Mouse (Mus musculus) spleen, postnatal 4 days (tissue): ENCODE measurements around the gene Nppc.

Source experiments
- DNase-seq, 2 experiments: peaks; one replicate each; pipeline ENCODE4 v3.0.0; 2022; ENCODE audit warnings: low spot score in 2 of 2

Nppc gene

GRCm38 (mm10) chr1:86670279-86671038, at the start of gene Nppc:
TSS of gene Nppc (minus strand) at chr1:86670571.
- DNase-seq, result peak; percentile 17 to 63

GRCm38 (mm10) chr1:86719391-86719790, 49.0 kb upstream of the Nppc start:
- no peak for DNase-seq

DNA sequence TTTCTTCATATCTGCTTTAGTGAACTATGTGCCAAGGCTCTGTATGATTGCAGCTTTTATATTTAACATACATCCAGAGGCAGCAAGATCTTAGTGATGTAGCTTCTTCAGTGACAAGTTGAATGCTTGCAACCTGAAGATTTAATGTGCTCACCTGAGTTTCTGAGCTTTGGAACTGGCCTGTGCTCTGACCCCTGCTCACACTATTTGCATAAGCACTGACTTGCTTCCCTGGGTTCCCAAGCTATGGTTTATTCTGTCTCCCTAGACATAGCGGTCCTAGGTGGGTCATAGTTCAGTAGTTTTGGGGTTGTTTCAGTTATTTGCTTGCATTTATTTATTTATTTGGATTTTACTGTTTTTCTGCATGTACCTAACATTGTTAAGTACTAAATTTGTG, 47.8 kb upstream of the Nppc start:
- DNase-seq, result no peak

GRCm38 (mm10) chr1:86713054-86713453, 42.7 kb upstream of the Nppc start:
- no peak for DNase-seq

DNA sequence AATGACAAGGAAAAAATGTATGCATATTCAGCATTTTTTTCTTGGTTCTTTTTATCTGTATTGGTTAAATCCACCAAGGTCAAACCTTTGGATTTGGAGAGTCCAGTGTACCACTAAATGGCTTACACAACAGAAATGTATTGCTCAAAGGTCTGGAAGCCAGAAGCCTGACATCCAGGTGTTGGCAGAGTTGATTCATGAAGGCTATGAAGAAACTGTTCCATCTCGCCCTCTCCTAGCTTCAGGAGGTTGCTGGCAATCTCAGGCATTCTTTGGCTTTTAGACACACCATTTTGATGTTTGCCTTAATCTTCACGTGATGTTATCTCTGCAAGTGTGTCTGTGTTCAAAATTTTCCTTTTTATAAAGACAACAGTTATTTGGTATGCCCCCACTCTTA, 41.7 kb upstream of the Nppc start:
- DNase-seq, result no peak

DNA sequence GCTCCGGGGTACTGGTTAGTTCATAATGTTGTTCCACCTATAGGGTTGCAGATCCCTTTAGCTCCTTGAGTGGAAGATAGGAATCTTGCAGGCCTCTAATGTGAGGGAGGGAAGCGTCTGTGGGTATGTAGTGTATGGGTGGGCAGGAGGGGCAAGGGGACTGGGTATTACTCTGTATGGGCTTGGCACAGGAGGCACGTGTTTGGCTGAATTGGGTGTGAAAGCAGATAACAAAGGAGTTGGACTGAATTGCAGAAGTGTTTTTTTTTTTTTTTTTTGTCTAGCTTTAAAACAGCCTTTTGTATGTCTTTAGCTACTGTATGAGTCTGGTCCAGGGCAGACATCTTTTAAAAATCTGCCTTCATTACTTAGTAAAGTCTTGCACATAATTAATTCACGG, 39.2 kb upstream of the Nppc start:
- no peak for DNase-seq

DNA sequence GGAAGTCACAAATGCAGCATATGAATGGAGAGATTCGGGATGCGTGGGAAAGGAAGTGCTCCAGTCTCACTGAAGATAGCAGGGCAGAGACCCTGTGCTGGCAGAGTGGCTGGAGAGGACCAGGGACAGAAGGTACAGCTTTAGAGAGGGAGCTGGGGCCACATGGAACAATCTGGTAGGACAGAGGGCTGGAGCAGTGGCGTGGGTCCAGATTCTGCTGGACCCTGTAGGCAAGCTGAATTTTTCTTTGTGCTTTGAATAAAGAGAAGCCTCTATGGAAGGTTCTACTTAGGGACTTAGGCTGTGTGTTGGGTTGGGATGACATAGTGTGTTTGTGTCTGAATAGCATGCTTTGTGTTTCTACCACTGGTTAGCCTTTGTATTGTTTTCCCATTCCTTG, 35.1 kb upstream of the Nppc start:
- DNase-seq, result no peak

GRCm38 (mm10) chr1:86703965-86704326, 33.6 kb upstream of the Nppc start:
- DNase-seq, result no peak

GRCm38 (mm10) chr1:86703300-86703964, 33.1 kb upstream of the Nppc start, which contains the start of gene Dis3l2:
TSS of gene Dis3l2 (plus strand) at chr1:86703808.
- DNase-seq, result peak; percentile 73 to 87

DNA sequence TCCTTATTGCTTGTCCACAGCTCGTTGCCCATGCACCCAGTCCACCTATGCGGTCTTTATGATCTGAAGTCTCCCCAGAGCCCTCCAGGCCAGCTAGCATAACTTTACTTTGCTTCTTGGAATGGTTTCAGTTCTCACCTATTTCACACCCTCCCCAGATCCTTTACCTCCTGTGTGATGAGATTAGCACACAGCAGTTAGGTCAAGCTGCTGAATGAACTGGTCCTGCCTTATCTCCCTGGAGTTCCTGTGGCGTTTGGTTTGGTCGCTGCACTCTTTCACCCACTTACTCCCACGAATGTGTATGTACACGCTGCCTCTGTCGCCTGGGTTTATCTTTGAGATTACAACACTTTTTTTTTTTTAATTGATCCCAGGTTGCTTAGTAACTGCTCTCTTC, 30.0 kb upstream of the Nppc start:
- peak in 1 of 2 experiments; percentile 17 for DNase-seq

DNA sequence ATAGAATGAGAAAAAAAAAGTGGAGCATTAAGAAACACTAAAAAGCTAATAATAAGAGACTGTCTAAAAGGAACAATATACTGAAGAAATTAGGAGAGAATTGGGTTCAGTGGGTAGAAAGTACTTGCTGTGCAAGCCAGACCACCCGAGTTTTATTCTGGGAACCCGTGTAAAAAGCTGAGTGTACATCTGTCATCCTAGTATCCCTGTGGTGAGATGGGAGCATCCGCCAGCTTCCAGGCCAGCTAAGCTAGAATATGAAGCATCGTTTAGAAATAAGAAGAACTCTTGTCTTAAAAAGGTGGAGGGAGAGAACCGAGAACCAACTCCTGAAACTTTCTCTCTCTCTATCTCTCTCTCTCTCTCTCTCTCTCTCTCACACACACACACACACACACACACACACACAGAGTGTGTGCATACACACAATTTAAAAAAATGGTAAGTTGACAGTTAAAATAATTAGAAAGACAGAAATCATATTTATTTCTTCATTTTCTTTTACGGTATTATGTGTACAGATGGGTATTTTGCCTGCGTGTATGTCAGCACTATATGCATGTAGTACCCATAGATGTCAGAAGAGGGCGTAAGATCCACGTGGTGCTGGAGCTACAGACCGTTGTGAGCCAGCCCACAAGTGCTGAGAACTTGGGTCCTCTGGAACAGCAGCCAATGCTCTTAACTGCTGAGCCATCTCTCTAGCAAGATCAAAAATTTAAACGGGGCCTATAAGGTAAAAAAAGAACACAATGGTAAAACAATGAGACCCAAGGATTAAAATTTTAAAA, 29.2 kb upstream of the Nppc start:
- no peak for DNase-seq

DNA sequence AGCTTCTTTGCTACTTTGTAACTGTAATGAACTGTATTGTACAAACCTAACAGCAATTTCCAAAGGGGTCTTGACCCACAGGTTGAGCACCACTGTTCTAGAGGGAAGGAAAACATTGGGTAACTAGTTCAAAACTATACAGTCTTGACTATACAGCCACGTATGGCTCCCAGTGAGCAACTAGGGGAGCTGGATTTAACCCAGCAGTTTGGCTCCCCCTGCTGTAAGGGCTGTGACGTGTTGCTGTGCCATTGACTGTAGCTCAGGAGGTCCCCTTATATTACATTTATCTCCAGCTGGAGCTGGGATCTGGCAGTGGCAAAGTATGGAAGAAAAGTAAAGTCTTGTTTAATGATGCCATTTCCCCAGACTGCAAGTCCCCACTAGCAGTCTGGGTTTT, 28.4 kb upstream of the Nppc start:
- DNase-seq, result peak in 1 of 2 experiments; percentile 33

- DNase-seq, result no peak
Measured at GRCm38 (mm10) chr1:86696948-86697347, 26.6 kb upstream of the Nppc start.

- DNase-seq, result no peak
Measured at GRCm38 (mm10) chr1:86691027-86691426, 20.7 kb upstream of the Nppc start.

- DNase-seq, result no peak
Measured at GRCm38 (mm10) chr1:86687236-86687635, 16.9 kb upstream of the Nppc start.

GRCm38 (mm10) chr1:86678667-86679066, 8.3 kb upstream of the Nppc start:
- no peak for DNase-seq

- DNase-seq, result no peak
Measured at GRCm38 (mm10) chr1:86677624-86678023, 7.3 kb upstream of the Nppc start.

DNA sequence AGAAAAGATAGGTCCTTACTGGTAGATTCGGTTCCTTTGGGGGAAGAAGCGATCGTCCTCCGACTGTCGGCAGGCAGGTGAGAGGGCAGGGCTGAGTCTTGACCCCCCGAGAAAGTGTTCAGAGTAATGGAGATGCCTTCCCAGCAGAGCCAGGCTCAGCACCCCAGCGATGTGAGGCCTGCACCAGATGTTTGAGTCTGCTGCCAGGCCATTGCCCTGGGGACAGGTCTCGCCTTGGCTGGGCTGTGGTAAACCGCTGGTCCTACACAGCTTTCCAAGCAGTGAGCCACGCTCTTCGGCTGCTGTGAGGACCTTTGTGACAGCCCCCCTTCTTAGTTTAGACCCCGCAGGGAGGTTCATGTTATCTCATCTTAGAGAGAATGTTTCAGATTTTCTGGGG, 4.8 kb upstream of the Nppc start:
- no peak for DNase-seq

GRCm38 (mm10) chr1:86674385-86674784, 4.0 kb upstream of the Nppc start:
- DNase-seq, result no peak

DNA sequence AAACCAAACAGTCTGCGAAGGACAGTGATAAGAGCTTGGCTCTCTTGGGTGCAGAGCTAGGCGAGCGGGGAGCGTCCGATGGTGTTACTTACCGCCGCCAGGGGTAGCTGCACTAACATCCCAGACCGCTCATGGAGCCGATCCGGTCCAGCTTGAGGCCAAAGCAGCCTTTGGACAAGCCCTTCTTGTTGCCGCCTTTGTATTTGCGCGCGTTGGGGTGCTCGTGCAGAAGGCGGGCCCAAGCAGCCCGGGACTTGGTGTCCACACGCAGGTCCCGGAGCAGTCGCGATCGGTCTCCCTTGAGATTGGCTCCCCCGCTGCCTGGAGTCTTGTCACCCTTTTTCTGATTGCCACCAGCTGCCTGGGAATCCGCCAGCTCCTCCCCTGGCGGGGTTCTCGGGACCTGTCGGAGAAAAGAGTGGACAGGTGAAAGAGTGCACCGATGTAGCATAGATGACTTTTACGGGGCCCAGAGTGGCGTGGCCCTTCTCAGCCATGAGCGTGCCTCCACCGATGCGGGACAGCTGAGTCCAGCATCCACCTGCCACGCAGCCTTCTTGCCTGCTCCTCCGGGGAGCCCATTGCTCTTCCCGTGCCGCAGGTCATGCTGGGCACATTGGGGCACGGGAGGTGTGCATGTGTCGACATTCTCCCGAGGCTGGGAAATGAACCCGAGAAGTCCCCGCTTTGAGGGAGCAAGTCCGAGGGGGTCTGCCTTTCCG, 658 bp downstream of the Nppc start:
- DNase-seq, result peak; percentile 23 to 65

DNA sequence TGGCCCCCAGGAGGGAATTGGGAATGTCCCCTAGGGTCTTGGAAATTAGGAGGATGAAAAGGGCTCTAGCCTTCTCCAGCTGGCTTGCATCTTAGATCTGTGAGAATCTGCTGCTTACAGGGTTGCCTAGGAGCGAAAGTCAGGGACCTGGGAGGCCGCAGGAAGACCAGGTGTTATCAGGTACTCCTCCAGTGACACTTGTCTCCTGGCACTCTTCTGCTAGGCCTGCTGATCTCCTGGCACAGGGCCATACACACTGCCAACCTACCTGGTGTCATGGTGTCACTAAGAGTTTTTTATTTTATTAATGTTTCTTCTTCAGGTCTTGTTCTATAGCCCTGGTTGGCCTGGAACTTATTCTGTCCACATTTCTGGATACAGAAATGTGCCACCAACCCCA, 5.3 kb downstream of the Nppc start:
- DNase-seq, result no peak

- no peak for DNase-seq
Measured at GRCm38 (mm10) chr1:86657071-86657470, 13.3 kb downstream of the Nppc start.
